Mouse (Mus musculus) spleen, adult 2 months (tissue): Measurements from ENCODE around the gene Gm11172.

Experiments used
- CTCF ChIP-seq: fragments of 200-500 bp; IDR thresholded peaks from 2 replicates; pipeline ENCODE4 v1.5.1; 2011; ENCODE audit warnings: mild to moderate bottlenecking, inconsistent platforms; ENCODE audit not compliant: insufficient read depth, insufficient read length, insufficient replicate concordance; ENCODE audit errors: extremely low read depth
- POLR2A ChIP-seq: fragments of 200-500 bp; IDR thresholded peaks from 2 replicates; pipeline ENCODE4 v1.6.1; 2011; ENCODE audit warnings: low read depth, low read length, inconsistent platforms

GRCm38 (mm10) chr16:10828461-10828805 is 15.7 kb downstream of the Gm11172 start:
- TF ChIP-seq CTCF (no peak), POLR2A (no peak)
